Mouse (Mus musculus) 3T3-L1 (cell line): Measurements from ENCODE around the gene Sae1.
A peak's percentile ranks its signal among the peaks of the same experiment; 100 is the strongest.
"Not testable (repeated sequence)": the region's sequence is repeated elsewhere in the genome, so short reads cannot be mapped to it uniquely, and the experiment has no call there.

ENCODE experiments used
- DNase-seq: peaks from one replicate; pipeline ENCODE4 v3.0.0-alpha.2; 2015; ENCODE audit warnings: low read depth, low spot score

Gene Sae1

GRCm38 (mm10) chr7:16310521-16311452, 76.8 kb downstream of the Sae1 start:
- peak; percentile 58 for DNase-seq

GRCm38 (mm10) chr7:16310020-16310520, 77.5 kb downstream of the Sae1 start:
- peak; percentile 79 for DNase-seq

DNA sequence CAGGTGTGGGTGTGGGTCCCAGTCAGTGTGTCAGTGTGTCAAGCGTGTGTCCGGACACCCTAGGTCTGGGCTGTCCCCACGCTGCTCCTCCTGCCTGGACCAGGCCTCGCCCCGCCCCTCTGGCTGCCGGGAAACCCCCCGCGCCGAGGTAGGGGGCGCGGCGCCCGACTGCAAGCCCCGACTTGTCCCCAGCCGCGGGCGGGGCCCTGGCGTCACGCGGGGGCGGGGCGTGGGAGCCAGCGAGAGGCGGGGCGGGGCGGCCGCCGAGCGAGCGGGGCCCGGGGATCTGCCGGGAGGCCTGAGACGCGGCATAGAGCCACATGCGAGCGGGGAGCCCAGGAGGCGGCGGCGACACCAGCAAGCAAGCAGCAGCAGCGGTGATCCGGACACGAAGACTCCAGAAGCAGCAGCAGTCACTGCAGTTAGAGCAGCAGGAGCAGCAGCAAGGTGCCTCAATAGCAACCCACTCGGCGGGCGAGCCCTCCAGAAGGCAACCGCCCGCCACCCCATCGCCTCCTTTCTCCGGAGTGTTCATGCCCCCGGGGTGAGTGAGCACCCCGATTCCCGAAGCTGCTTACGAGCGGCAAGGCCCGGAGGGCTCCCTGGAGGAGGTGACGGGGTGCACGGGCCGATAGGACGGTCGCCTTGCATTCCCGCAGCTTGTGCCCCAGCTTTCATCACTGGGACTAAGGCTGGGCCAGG, 78.1 kb downstream of the Sae1 start:
- peak; percentile 61 for DNase-seq

- DNase-seq, result no peak
These were observed 78.9 kb downstream of the Sae1 start for GRCm38 (mm10) chr7:16308555-16309317.

GRCm38 (mm10) chr7:16308093-16308492, 79.5 kb downstream of the Sae1 start, which contains the start of gene Bbc3:
TSS of gene Bbc3 (plus strand) at chr7:16308393.
- DNase-seq, result not testable (repeated sequence)

DNA sequence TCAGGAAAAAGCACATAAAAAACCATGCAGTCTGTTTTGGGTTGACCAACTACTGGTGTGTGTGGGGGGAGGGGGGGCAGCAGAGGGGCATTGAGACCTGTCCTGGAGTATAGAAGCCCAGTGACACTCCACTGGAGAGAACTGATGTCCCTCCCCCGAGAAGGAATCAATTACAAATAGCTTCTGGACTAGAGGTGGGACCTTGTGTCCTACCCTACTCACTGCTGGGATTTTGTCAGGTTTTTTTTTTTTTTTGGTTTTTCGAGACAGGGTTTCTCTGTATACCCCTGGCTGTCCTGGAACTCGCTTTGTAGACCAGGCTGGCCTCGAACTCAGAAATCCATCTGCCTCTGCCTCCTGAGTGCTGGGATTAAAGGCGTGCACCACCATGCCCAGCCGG, 80.5 kb downstream of the Sae1 start:
- not testable (repeated sequence) for DNase-seq

DNA sequence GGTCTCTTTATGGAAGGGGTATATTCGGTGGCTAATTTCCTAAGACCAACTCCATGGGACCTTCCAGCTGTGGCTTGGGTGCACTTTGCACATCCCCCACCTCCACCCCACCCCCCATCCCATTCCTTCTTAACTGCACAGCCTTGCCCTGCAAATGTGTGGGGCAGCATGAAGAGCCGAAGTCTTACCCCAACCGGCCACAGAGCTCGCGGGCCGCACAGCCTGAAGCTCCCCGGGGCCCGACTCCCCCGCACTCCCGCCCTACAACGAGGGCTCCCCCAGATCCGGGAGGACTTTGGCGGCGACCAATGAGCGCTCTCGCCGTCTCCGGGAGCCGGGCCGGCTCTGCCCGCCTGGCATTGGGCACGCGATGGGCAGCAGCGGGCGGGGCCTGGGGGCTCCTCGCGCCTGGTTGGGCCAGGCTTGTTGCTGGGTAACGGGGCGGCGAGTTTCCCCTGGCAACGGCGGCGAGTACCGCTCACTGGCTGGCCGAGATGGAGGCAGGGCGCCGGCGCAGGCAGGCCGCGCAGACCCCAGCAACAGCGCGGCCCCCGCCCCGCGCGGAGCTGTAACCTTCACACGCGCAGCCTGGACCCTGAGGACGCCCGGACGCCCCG, 88.1 kb downstream of the Sae1 start:
- peak; percentile 78 for DNase-seq

DNA sequence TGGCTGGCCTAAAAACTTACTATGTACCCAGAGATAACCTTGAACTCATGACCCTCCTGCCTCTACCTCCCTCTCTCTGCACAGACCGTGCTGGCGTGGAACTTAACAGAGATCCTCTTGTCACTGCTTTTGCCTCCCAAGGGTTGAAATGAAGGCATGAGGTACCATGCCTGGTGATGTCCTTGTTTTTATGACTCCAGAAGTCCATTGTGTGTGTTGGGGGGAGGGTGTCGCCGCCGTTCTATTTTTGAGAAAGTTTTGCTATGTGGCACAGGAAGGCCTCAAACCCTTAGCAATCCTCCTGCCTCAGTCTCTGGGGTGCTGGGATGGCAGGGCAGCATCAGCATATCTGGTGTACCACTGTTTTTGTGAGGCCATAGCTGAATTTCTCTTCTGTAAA, 88.7 kb downstream of the Sae1 start:
- no peak for DNase-seq

DNA sequence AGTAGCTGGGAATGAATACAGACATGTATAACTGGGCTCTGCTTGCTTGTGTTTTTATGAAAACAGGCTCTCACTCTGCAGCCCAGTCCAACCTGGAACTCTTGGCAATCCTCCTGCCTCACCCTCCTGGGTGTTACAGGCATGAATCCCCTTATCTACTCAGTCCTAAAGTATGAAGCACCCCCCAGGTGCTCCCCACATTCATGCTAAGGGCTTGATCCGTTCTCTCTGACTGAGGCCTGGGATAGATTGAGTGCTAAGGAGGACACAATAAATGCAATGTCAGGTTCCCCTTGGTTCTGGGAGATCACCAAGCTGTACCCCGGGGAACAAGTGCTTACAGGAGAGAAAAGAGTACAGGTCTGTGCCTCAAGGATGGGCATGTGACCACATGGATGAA, 90.0 kb downstream of the Sae1 start:
- peak; percentile 9 for DNase-seq

DNA sequence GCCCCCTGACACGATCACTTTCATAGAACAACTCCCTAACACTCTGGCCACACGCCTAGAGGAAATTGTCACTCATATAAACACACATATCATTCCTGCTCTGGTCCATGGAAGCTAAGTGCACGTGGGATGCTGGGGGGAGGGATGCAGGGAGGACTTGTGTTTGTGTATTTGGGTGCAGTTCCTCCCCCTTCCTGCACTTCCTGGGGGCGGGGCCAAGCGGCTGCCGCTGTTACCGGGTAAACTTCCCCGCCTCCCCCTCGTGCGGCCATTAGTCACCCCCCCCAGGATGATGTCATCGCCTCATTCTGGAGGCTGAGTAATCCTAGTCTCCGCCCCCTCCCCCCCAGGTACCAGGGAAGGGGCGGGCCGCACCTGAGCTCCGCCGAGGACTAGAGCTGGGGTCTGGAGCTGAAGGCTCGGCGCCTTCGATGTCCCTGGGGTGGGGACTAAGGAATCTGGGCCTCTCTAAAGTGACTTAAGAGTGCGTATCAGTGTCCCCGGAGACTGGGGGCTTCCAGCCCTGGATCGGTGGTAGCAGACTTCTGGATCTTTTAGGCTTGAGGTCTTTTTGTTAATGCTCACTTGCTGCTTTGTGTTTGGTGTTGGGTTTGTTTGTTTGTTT, 90.7 kb downstream of the Sae1 start:
- peak; percentile 87 for DNase-seq

- peak; percentile 13 for DNase-seq
These were observed 91.5 kb downstream of the Sae1 start for GRCm38 (mm10) chr7:16296146-16296545.

DNA sequence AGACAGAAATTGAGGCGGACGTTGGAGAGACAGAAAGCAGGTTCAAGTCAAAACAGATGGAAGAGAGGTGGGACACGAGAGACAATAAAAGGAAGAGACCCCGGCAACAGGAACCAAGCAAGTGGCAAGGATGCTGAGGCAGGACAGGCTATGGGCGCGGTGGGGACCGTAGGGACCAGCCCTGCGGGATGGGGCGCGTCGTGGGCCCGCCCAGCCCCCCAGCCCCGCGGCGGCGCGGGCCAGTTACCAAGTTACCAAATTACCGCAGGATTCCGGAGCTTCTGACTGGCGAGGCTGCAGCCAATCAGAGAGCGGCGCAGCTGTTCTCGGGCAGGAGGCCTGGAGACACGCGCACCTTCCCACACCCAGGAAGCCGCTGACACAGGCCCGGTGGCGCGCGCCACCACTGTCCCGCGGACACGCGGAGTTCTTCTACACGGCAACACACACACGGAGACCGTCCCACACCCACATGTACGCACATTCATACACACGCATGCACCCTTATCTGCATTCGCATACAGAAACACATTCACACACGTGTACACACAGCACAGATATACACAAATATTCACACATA, 92.2 kb downstream of the Sae1 start:
- peak; percentile 85 for DNase-seq

DNA sequence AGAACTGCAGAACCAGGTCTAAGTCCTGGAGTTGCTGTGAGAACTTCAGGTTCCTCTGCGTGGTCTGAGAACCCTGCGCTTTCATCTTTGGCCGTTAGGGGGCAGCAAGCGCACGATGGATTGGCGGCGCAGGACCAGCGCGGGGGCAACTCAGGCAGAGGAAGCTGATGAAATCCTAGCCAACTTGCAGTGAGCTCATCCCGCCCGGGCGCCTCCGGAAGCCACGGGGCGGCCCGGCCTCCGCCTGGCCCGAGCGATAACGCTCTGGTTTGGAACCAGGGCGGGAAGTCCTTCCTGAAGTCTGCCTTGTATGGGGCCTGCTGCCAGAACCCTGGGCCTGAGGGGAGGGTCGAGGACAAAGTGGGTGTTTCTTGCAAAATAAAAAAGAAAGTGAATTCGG, 92.8 kb downstream of the Sae1 start:
- DNase-seq, result peak; percentile 95

- DNase-seq, result peak; percentile 86
These were observed 93.3 kb downstream of the Sae1 start for GRCm38 (mm10) chr7:16294346-16294745.

DNA sequence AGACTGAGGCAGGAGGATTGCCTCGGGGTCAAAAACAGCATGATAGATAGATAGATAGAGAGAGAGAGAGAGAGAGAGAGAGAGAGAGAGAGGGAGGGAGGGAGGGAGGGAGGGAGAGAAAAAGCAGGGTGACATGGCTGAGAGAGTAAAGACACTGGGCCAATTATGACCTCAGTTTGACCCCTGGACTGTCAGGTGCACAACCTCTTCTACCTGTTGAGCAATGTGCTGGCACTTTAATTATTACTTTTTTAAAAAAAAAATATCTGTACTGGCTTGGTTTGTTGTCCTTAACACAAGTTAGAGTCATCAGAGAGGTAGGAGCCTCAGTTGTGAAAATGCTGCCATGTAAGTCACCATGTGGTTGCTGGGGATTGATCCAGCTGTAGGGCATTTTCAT, 99.8 kb downstream of the Sae1 start:
- no peak for DNase-seq

DNA sequence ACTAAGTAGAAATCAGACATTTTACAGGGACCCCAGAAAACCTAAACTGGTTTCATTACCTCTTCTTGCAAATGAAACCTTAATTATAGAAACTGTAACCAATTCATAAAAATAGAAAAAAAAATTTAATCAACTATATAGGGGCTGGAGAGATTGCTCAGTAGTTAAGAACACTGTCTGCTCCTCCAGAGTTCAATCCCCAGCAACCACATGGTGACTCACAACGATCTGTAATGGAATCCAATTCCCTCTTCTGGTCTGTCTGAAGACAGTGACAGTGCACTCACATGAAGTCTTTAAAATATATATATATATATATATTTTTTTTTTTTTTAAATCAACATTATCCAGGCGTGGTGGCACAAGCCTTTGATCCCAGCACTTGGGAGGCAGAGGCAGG, 100.6 kb downstream of the Sae1 start:
- peak; percentile 69 for DNase-seq

GRCm38 (mm10) chr7:16286026-16286961, 101.3 kb downstream of the Sae1 start, which contains the start of gene Ccdc9:
TSS of gene Ccdc9 (minus strand) at chr7:16286795.
- peak; percentile 97 for DNase-seq

DNA sequence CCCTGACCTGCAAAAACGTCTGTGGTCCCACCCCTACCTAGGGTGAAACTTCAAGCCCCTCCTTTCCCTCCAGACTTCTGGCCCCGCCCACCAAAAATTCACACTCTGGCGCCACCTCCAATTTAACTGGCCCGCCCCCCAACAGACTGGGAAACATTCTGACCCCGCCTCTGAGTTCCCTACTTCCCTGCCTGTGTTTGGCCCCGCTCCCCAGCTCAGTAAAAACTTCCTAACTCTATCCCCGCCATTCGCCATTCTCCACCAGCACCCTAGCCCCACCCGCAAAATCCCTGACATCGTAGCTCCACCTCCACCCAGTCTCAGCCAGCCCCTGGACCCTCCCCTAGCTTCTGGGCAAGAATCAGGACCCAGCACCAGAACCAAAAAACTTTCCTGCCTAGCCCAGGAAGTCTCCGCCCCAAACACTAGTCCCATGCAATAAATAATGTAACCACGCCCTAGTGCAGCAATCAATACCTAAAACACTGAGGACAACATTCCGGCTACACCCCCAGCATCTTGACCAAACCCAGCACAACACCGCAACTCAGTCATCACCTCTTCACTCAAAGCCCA, 102.1 kb downstream of the Sae1 start:
- DNase-seq, result peak; percentile 84

DNA sequence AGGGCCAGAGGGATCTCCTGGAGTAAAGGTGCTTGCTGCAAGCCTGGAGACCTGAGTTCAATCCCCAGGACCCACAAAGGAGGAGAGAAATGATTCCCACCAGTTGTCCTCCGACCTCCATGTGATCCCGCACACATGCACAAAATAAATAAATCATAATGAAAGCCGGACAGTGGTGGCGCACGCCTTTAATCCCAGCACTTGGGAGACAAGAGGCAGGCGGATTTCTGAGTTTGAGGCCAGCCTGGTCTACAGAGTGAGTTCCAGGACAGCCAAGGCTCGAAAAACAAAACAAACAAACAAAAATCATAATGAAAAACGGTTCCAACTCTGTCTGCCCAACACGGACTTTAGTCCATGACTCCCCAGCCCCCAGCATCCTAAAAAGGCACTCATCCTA, 102.7 kb downstream of the Sae1 start:
- DNase-seq, result no peak
